Mouse (Mus musculus) midbrain, embryonic 10.5 days (tissue): ENCODE results near the gene Spaca6. TPM values are rescaled to one million over a fixed set of nuclear protein-coding genes. Genes with fewer than 3 reads are reported as not detected.
A peak's percentile ranks its signal among the peaks of the same experiment; 100 is the strongest.

Source experiments
- DNase-seq: peaks from one replicate; pipeline ENCODE4 v3.0.0-alpha.2; 2017; ENCODE audit warnings: low spot score
- H3K27ac ChIP-seq: fragments of 300-500 bp; sonication (generic); replicated peaks from 2 replicates; pipeline ENCODE4 v1.5.1; 2016; ENCODE audit warnings: mild to moderate bottlenecking
- H3K27me3 ChIP-seq: fragments of 300-500 bp; sonication (generic); 2 replicates; pipeline ENCODE4 v1.6.1; 2016; ENCODE audit warnings: low read depth, mild to moderate bottlenecking; ENCODE audit not compliant: poor library complexity, severe bottlenecking
- H3K36me3 ChIP-seq: fragments of 300-500 bp; sonication (generic); 2 replicates; pipeline ENCODE4 v1.6.1; 2016; ENCODE audit warnings: mild to moderate bottlenecking, moderate library complexity
- H3K4me1 ChIP-seq: fragments of 300-500 bp; sonication (generic); 2 replicates; pipeline ENCODE4 v1.6.1; 2016
- H3K4me3 ChIP-seq: fragments of 300-500 bp; sonication (generic); 2 replicates; pipeline ENCODE4 v1.5.1; 2016; ENCODE audit warnings: mild to moderate bottlenecking, moderate library complexity
- H3K9me3 ChIP-seq: fragments of 300-500 bp; sonication (generic); replicated peaks from 2 replicates; pipeline ENCODE4 v1.6.1; 2016; ENCODE audit warnings: mild to moderate bottlenecking
- WGBS: fragments of 180-500 bp; shearing (Covaris S2); methylation state at CpG from one replicate; pipeline ENCODE4 v1.1.7; 2016; 5-methylcytosine and 5-hydroxymethylcytosine counted together
- polyA plus RNA-seq: library from polyadenylated mRNA; unstranded; fragments of >200 nt; fragmentation: Nextera tagmentation; extraction: Ambion mirVana; gene quantifications from 2 replicates; pipeline ENCODE4 v1.2.1, GENCODE M21; 2016

The Spaca6 gene
- polyA plus RNA-seq = 38.1 and 46.8 TPM in 2 replicates

- H3K27me3 ChIP-seq = no peaks in the 10 kb centered on the region; the same call in 1 of the 2 replicates
- H3K4me1 ChIP-seq = peaks cover 47% of the 10 kb centered on the region
- no peaks in the 10 kb centered on the region for H3K9me3 ChIP-seq
- WGBS = under 1% methylated on average over 41 of the region's 42 CpGs
- peaks cover 23% of the 10 kb centered on the region for H3K36me3 ChIP-seq
- peak within 1 kb of the TSS; percentile 99 for H3K27ac ChIP-seq
- peak; percentile 93 for DNase-seq
- H3K4me3 ChIP-seq = peak within 1 kb of the TSS; percentile 89
Observed at GRCm38 (mm10) chr17:17826751-17827657, at the start of gene Spaca6. Gene Spaca6 (plus strand): TSS chr17:17827158.

- Histone ChIP-seq H3K27ac (no peak overlapping the region), H3K27me3 (no peaks in the 10 kb centered on the region), H3K4me1 (no peaks in the 10 kb centered on the region; the same call in 1 of the 2 replicates), H3K4me3 (no peak overlapping the region), H3K36me3 (no peaks in the 10 kb centered on the region), H3K9me3 (no peaks in the 10 kb centered on the region)
- 84% methylated on average over 3 of the region's 3 CpGs for WGBS
- DNase-seq = no peak
Observed at GRCm38 (mm10) chr17:17790866-17791630, 35.9 kb upstream of the Spaca6 start.

GRCm38 (mm10) chr17:17792578-17792977 is 34.4 kb upstream of the Spaca6 start:
- WGBS = 61% methylated on average over 1 of the region's 1 CpGs
- Histone ChIP-seq H3K9me3 (no peaks in the 10 kb centered on the region), H3K27me3 (no peaks in the 10 kb centered on the region), H3K4me1 (no peaks in the 10 kb centered on the region; the same call in 1 of the 2 replicates), H3K36me3 (no peaks in the 10 kb centered on the region), H3K27ac (no peak overlapping the region), H3K4me3 (no peak overlapping the region)
- no peak for DNase-seq

GRCm38 (mm10) chr17:17795527-17795926 is 31.4 kb upstream of the Spaca6 start:
- no peaks in the 10 kb centered on the region; the same call in 1 of the 2 replicates for H3K4me1 ChIP-seq
- no peak overlapping the region for H3K27ac ChIP-seq
- no peaks in the 10 kb centered on the region for H3K9me3 ChIP-seq
- no peaks in the 10 kb centered on the region for H3K27me3 ChIP-seq
- no peaks in the 10 kb centered on the region for H3K36me3 ChIP-seq
- WGBS = 55% methylated on average over 2 of the region's 2 CpGs
- DNase-seq = no peak
- no peak overlapping the region for H3K4me3 ChIP-seq

GRCm38 (mm10) chr17:17823612-17824336 is 3.2 kb upstream of the Spaca6 start:
- H3K4me1 ChIP-seq = peaks cover 16% of the 10 kb centered on the region
- H3K9me3 ChIP-seq = no peaks in the 10 kb centered on the region
- H3K4me3 ChIP-seq = no peak overlapping the region
- H3K27me3 ChIP-seq = no peaks in the 10 kb centered on the region; the same call in 1 of the 2 replicates
- no peak overlapping the region for H3K27ac ChIP-seq
- no peak for DNase-seq
- WGBS = 84% methylated on average over 6 of the region's 6 CpGs
- H3K36me3 ChIP-seq = no peaks in the 10 kb centered on the region

GRCm38 (mm10) chr17:17825921-17826591 is 902 bp upstream of the Spaca6 start:
- DNase-seq = peak; percentile 64
- under 1% methylated on average over 18 of the region's 22 CpGs for WGBS

GRCm38 (mm10) chr17:17827658-17828190 is 766 bp downstream of the Spaca6 start:
- Histone ChIP-seq H3K9me3 (no peaks in the 10 kb centered on the region), H3K27ac (peak overlapping the region; percentile 99), H3K36me3 (peaks cover 30% of the 10 kb centered on the region), H3K27me3 (no peaks in the 10 kb centered on the region; the same call in 1 of the 2 replicates), H3K4me1 (peaks cover 49% of the 10 kb centered on the region), H3K4me3 (peak overlapping the region; percentile 89)
- DNase-seq = peak; percentile 95
- 0% methylated on average over 13 of the region's 13 CpGs for WGBS

More at GRCm38 (mm10) chr17:17825921-17826591, 902 bp upstream of the Spaca6 start:
- peak overlapping the region; percentile 89 for H3K4me3 ChIP-seq
- peaks cover 13% of the 10 kb centered on the region for H3K36me3 ChIP-seq
- no peaks in the 10 kb centered on the region; the same call in 1 of the 2 replicates for H3K27me3 ChIP-seq
- peak overlapping the region; percentile 99 for H3K27ac ChIP-seq
- H3K4me1 ChIP-seq = peaks cover 37% of the 10 kb centered on the region
- no peaks in the 10 kb centered on the region for H3K9me3 ChIP-seq

- Histone ChIP-seq H3K9me3 (no peaks in the 10 kb centered on the region), H3K36me3 (peaks cover 37% of the 10 kb centered on the region), H3K4me3 (peak overlapping the region; percentile 89), H3K4me1 (peaks cover 49% of the 10 kb centered on the region), H3K27ac (peak overlapping the region; percentile 99), H3K27me3 (no peaks in the 10 kb centered on the region; the same call in 1 of the 2 replicates)
- WGBS = 0% methylated on average over 7 of the region's 15 CpGs
- DNase-seq = peak; percentile 88
Observed at GRCm38 (mm10) chr17:17828191-17828981, 1.4 kb downstream of the Spaca6 start.

- 4% methylated on average over 6 of the region's 6 CpGs for WGBS
- Histone ChIP-seq H3K4me1 (peaks cover 57% of the 10 kb centered on the region), H3K4me3 (peak overlapping the region; percentile 89), H3K27ac (peak overlapping the region; percentile 99), H3K9me3 (no peaks in the 10 kb centered on the region), H3K36me3 (peaks cover 45% of the 10 kb centered on the region), H3K27me3 (no peaks in the 10 kb centered on the region)
- no peak for DNase-seq
Observed at GRCm38 (mm10) chr17:17829052-17829785, 2.3 kb downstream of the Spaca6 start.

- peaks cover 61% of the 10 kb centered on the region for H3K4me1 ChIP-seq
- no peaks in the 10 kb centered on the region for H3K9me3 ChIP-seq
- 61% methylated on average over 23 of the region's 23 CpGs for WGBS
- H3K4me3 ChIP-seq = peak overlapping the region; percentile 89
- no peak for DNase-seq
- H3K36me3 ChIP-seq = peaks cover 52% of the 10 kb centered on the region
- no peaks in the 10 kb centered on the region for H3K27me3 ChIP-seq
- H3K27ac ChIP-seq = peak overlapping the region; percentile 99
Observed at GRCm38 (mm10) chr17:17829816-17830535, 3.0 kb downstream of the Spaca6 start.
